Mouse (Mus musculus) naive thymus-derived CD4-positive, alpha-beta T cell, adult 2 months (primary cell): ENCODE data around the gene Myocd.

Experiments
- DNase-seq: peaks from one replicate; pipeline ENCODE4 v3.0.0-alpha.2; 2011; ENCODE audit warnings: low read depth

Gene Myocd

GRCm38 (mm10) chr11:65137145-65137652 is 132.6 kb downstream of the Myocd start:
- DNase-seq, result no peak

GRCm38 (mm10) chr11:65135251-65135739 is 134.5 kb downstream of the Myocd start:
- no peak for DNase-seq

GRCm38 (mm10) chr11:65133661-65134060 is 136.1 kb downstream of the Myocd start:
- no peak for DNase-seq

GRCm38 (mm10) chr11:65129110-65129509 is 140.7 kb downstream of the Myocd start:
- DNase-seq, result no peak

- no peak for DNase-seq
Observed at GRCm38 (mm10) chr11:65128666-65129065, 141.1 kb downstream of the Myocd start.

- DNase-seq, result no peak
Observed at GRCm38 (mm10) chr11:65126566-65126965, 143.2 kb downstream of the Myocd start.
